8 mouse cellular contexts compared by ENCODE assay signal in the genomic region with DNA sequence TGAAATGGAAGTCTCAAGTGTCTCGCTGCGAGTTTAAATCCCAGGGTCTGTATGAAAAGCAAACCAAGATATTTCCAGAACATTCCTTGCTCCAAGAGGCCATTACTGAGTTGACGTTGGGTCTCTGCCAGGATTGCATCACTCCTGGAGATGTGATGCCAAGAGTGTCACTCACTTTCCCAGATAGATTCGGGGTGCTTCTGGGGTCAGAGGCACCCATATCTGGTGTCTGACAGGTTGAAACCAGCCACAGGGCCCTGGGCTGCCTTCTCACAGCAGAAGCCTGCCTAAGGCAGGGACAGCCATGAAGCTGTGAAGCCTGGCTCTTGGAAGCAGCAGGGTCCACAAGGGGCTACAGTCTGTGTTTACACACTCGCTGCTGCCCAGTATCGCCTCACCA. TPM values are rescaled to one million over a fixed set of nuclear protein-coding genes. Genes with fewer than 3 reads are reported as not detected.
DNase-seq lines count a peak whose midpoint lies in the region; ATAC-seq lines count a peak whose summit lies in the region.

No protein-coding gene starts in this region.

- H3K27ac ChIP-seq in neural tube, embryonic 12.5 days, result no peak overlapping the region
- peak overlapping the region; percentile 26; the same call in 1 of the 2 replicates for H3K27ac ChIP-seq in heart, embryonic 10.5 days
- peak overlapping the region; percentile 3; the same call in 1 of the 2 replicates for H3K27ac ChIP-seq in stomach, embryonic 16.5 days (ENCODE audit: low read length)

- peaks cover 26% of the 10 kb centered on the region for H3K4me1 ChIP-seq in neural tube, embryonic 12.5 days
- H3K4me1 ChIP-seq in heart, embryonic 10.5 days, result peaks cover 48% of the 10 kb centered on the region
- peaks cover 2% of the 10 kb centered on the region for H3K4me1 ChIP-seq in stomach, embryonic 16.5 days (ENCODE audit: control insufficient read depth, insufficient read depth, low read length)

- no peak for DNase-seq in neural tube, embryonic 10.5 days (ENCODE audit: extremely low spot score, low spot score)
- no peak for DNase-seq in heart, embryonic 10.5 days (ENCODE audit: low spot score)
- peak; percentile 65 to 68 for DNase-seq in kidney, postnatal 25 days
- no peak for DNase-seq in frontal cortex, postnatal 14 days (ENCODE audit: low spot score in 2 of 2)
- DNase-seq in right cerebral cortex, postnatal 14 days, result no peak
- DNase-seq in left cerebral cortex, postnatal 4 days, result no peak

- H3K9me3 ChIP-seq in neural tube, embryonic 12.5 days, result no peaks in the 10 kb centered on the region
- H3K9me3 ChIP-seq in heart, embryonic 10.5 days, result no peaks in the 10 kb centered on the region
- no peaks in the 10 kb centered on the region for H3K9me3 ChIP-seq in stomach, embryonic 16.5 days (replicated peaks; ENCODE audit: control insufficient read depth, low read length)

- 0 out of 2 replicates have a peak overlapping the region, but pooled peaks have one; percentile 40 for H3K4me2 ChIP-seq in neural tube, embryonic 12.5 days (replicated peaks)
- H3K4me2 ChIP-seq in stomach, embryonic 16.5 days (ENCODE audit: low read depth, low read length), result no peak overlapping the region

- H3K27me3 ChIP-seq in neural tube, embryonic 12.5 days (replicated peaks), result no peaks in the 10 kb centered on the region
- no peaks in the 10 kb centered on the region for H3K27me3 ChIP-seq in heart, embryonic 10.5 days (ENCODE audit: insufficient read depth, poor library complexity, severe bottlenecking)
- no peaks in the 10 kb centered on the region for H3K27me3 ChIP-seq in stomach, embryonic 16.5 days (ENCODE audit: control insufficient read depth, insufficient read depth, low read length)

- no peak for ATAC-seq in neural tube, embryonic 12.5 days (ENCODE audit: low FRiP score, low read depth)
- no peak for ATAC-seq in stomach, embryonic 16.5 days (ENCODE audit: insufficient read depth, low FRiP score)

- intact Hi-C loops in left cerebral cortex, postnatal 4 days (cut with DNase I), result no loop called here

- H3K4me3 ChIP-seq in neural tube, embryonic 12.5 days, result no peak overlapping the region
- no peak overlapping the region for H3K4me3 ChIP-seq in heart, embryonic 10.5 days
- no peak overlapping the region for H3K4me3 ChIP-seq in stomach, embryonic 16.5 days (replicated peaks; ENCODE audit: low read length)

- 91% methylated on average over 6 of the region's 6 CpGs for WGBS in neural tube, embryonic 12.5 days
- 78% methylated on average over 6 of the region's 6 CpGs for WGBS in heart, embryonic 10.5 days
- WGBS in stomach, embryonic 16.5 days, result 67% methylated on average over 6 of the region's 6 CpGs

- H3K36me3 ChIP-seq in neural tube, embryonic 12.5 days, result no peaks in the 10 kb centered on the region
- H3K36me3 ChIP-seq in heart, embryonic 10.5 days, result no peaks in the 10 kb centered on the region
- no peaks in the 10 kb centered on the region for H3K36me3 ChIP-seq in stomach, embryonic 16.5 days (ENCODE audit: control insufficient read depth, insufficient read depth, low read length)

- no peak overlapping the region for H3K9ac ChIP-seq in neural tube, embryonic 12.5 days
- H3K9ac ChIP-seq in stomach, embryonic 16.5 days (ENCODE audit: low read length), result no peak overlapping the region

RNA-seq across cellular contexts. Expression of a gene that starts 24.9 kb away (rescaled TPM):
- 19.7 and 21.1 TPM in 2 replicates for polyA plus RNA-seq in neural tube, embryonic 12.5 days (2016; fragmentation: Nextera tagmentation; extraction: Ambion mirVana)
- polyA plus RNA-seq in heart, embryonic 10.5 days (2016; fragmentation: Nextera tagmentation; extraction: Ambion mirVana), result 13.4 and 24.5 TPM in 2 replicates
- 19.4 and 21.2 TPM in 2 replicates for polyA plus RNA-seq in stomach, embryonic 16.5 days (2015; fragmentation: Nextera tagmentation; extraction: Ambion mirVana)
- 10 to 100 TPM; 65.6 to 66.3 TPM for total RNA-seq in left cerebral cortex, postnatal 4 days (2021)

Comparison
In these comparisons a context has a peak if more than half of its experiments do, and no peak if none do; other contexts are left out.
1. DNase-seq: peak in kidney, postnatal 25 days (2 of 2); none in neural tube, embryonic 10.5 days (single experiment), heart, embryonic 10.5 days (single experiment), frontal cortex, postnatal 14 days (0 of 2), right cerebral cortex, postnatal 14 days (single experiment) and left cerebral cortex, postnatal 4 days (single experiment).